Mouse (Mus musculus): ENCODE measurements at regions not wholly inside any gene's neighbourhood (a gene's known extent, or its start where the extent isn't known, plus 50 kb on each side); places are given as distances from the start of the nearest gene placed in this dataset.

DNA sequence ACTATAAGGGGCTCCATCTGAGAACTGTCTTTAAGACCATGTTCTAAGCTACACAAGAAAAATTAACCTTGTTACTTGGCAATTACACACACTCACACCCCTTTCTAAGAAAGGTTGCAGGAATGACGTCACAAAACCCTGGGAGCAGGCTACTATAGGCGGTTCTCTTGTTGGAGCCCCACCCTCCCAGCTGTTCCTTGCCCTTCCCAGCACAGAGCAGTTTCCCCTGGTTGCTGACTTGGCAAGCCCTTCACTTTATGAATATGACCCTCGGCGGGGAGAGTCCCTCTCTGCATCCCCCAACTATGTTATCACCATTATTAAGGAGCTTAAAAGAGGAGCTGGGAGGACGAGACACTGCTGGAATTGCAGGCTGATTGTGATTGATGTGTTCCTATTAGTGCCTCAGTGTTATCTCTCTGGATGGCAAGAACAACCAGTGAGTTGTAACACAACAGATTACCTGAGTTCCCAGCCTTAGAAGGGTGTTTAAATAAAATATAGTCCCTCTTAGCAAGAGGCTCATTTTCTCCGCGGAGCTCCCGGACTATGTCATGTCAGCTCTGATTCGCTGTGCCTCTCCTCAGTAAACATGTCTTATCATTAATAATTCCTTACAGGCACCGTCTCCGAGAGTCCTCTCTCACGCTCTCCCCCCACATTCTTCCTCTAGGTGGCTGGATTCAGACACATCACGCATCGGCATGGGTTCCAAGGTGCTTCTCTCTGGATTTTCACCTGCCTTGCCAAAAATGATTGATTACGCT, 105.7 kb downstream of the Insig2 start:
- no peaks in the 10 kb centered on the region for H3K9me3 ChIP-seq
- no peaks in the 10 kb centered on the region for H3K36me3 ChIP-seq
- no peak overlapping the region for H3K4me3 ChIP-seq
- ATAC-seq (ENCODE audit: low FRiP score), result peak; percentile 77
- no peak overlapping the region for H3K9ac ChIP-seq
- 50% methylated on average over 15 of the region's 15 CpGs for WGBS
- peak overlapping the region; percentile 33 for H3K4me2 ChIP-seq
- no peaks in the 10 kb centered on the region for H3K27me3 ChIP-seq
- peak overlapping the region; percentile 76 for H3K27ac ChIP-seq
- peaks cover 11% of the 10 kb centered on the region for H3K4me1 ChIP-seq (replicated peaks)

DNA sequence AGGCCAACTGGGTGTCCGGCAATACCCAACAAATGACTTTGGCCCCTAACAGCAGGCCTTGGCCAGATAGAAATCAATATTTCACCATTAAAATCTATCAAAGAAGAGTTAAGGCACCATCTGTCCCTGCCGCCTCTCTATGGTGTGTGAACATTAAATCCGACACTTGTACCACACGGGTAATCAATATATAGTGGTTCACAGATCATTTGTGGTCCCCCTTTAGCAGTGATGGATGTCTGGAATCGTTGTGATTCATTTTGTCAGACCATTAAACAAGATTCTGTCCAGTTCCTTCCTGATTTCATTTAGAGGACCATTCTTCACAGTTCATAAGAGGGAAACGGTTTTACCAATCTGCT, 105.2 kb downstream of the Insig2 start:
- peak overlapping the region; percentile 33 for H3K4me2 ChIP-seq
- peak; percentile 26 for ATAC-seq (ENCODE audit: low FRiP score)
- H3K9me3 ChIP-seq, result no peaks in the 10 kb centered on the region
- peak overlapping the region; percentile 76 for H3K27ac ChIP-seq
- no peaks in the 10 kb centered on the region for H3K36me3 ChIP-seq
- peaks cover 11% of the 10 kb centered on the region for H3K4me1 ChIP-seq (replicated peaks)
- H3K27me3 ChIP-seq, result no peaks in the 10 kb centered on the region
- H3K4me3 ChIP-seq, result no peak overlapping the region
- 61% methylated on average over 6 of the region's 6 CpGs for WGBS
- H3K9ac ChIP-seq, result no peak overlapping the region

DNA sequence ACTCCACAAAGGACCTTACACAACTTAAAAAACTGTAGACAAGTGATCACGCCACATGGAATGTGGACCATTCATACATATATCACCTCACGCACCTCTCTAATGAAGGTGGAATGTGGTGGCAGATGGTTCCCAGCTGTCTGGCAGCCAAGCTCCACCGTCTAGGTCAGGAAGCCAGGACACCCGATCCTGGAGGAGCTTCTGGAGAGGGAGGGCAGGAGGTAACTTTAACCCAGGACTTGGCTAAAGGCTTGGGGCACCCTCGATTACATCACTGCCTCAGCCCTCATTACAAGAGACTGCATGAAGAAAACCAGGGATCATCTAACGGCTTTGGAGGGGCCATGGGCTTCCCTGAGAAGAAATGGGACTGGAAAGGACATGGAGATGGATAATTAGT, 88.8 kb downstream of the Insig2 start:
- 84% methylated on average over 6 of the region's 6 CpGs for WGBS
- ATAC-seq (ENCODE audit: low FRiP score), result no peak
- Histone ChIP-seq H3K4me3 (no peak overlapping the region), H3K4me2 (no peak overlapping the region), H3K36me3 (no peaks in the 10 kb centered on the region), H3K27ac (no peak overlapping the region), H3K4me1 (replicated peaks) (no peaks in the 10 kb centered on the region), H3K27me3 (no peaks in the 10 kb centered on the region), H3K9me3 (no peaks in the 10 kb centered on the region), H3K9ac (no peak overlapping the region)

DNA sequence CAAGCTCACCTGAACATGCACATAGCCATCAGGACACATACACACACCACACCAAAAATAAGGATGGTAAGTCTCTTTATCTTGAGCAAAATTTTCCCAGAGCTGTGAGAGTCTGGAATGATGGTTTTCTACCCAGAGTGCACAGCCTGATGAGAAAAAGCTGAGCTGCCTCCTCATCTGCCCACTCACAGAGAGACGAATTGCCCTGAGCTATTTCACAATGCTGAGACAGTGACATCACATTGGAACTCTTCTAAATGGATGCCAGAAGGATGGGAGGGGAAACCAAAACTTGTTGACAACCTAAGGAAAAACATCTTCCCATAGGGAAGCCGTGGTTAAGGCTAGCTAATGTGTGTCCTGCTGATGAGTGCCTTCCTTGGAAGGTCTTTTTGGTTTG, 84.8 kb downstream of the Insig2 start:
- no peaks in the 10 kb centered on the region for H3K4me1 ChIP-seq (replicated peaks)
- H3K36me3 ChIP-seq, result no peaks in the 10 kb centered on the region
- WGBS, result 59% methylated on average over 2 of the region's 2 CpGs
- no peak overlapping the region for H3K27ac ChIP-seq
- H3K4me2 ChIP-seq, result no peak overlapping the region
- no peaks in the 10 kb centered on the region for H3K9me3 ChIP-seq
- H3K27me3 ChIP-seq, result no peaks in the 10 kb centered on the region
- ATAC-seq (ENCODE audit: low FRiP score), result no peak
- H3K9ac ChIP-seq, result no peak overlapping the region
- H3K4me3 ChIP-seq, result no peak overlapping the region

DNA sequence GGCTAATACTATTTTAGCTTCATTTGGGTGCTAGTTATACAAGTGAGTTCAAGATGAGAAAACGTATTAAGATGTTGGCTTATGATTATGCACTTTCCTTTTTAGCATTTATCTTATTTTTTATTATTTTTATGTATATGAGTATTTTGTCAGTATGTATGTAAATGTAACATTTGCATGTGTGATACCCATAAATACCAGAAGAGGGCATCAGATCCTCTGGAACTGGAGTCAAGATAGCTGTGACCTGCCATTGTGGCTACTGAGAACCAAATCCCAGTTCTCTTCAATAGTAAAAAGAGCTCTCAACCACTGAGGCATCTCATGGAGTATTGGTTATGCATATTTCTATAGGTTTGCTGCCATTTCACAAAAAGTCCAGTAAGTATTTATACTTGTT, 83.3 kb downstream of the Insig2 start:
- Histone ChIP-seq H3K4me3 (no peak overlapping the region), H3K4me2 (no peak overlapping the region), H3K27me3 (no peaks in the 10 kb centered on the region), H3K9me3 (no peaks in the 10 kb centered on the region), H3K36me3 (no peaks in the 10 kb centered on the region), H3K9ac (no peak overlapping the region), H3K27ac (no peak overlapping the region), H3K4me1 (replicated peaks) (no peaks in the 10 kb centered on the region)
- ATAC-seq (ENCODE audit: low FRiP score), result no peak
- 73% methylated on average over 1 of the region's 1 CpGs for WGBS

DNA sequence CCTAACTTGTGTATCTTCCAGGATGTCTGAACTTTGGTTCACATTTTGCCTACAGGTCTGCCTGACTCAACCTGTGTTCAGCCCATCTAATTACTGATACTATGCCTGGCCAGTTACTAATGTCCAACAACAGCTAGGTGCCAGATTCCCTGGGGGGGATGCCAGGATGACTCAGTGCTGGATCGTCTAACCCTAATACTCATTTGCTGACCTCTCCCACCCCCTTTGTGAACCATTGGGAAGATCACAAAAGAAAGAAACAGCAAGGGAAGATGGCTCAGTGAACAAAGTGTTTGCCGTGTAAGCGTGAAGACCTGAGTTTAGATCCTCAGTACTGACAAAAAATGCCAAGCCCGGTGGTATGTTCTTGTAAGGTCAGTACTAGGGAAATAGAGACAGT, 81.7 kb downstream of the Insig2 start:
- ATAC-seq (ENCODE audit: low FRiP score), result no peak
- Histone ChIP-seq H3K27ac (no peak overlapping the region), H3K4me1 (replicated peaks) (no peaks in the 10 kb centered on the region), H3K9me3 (no peaks in the 10 kb centered on the region), H3K4me2 (no peak overlapping the region), H3K27me3 (no peaks in the 10 kb centered on the region), H3K9ac (no peak overlapping the region), H3K4me3 (no peak overlapping the region), H3K36me3 (no peaks in the 10 kb centered on the region)
- 79% methylated on average over 4 of the region's 4 CpGs for WGBS

DNA sequence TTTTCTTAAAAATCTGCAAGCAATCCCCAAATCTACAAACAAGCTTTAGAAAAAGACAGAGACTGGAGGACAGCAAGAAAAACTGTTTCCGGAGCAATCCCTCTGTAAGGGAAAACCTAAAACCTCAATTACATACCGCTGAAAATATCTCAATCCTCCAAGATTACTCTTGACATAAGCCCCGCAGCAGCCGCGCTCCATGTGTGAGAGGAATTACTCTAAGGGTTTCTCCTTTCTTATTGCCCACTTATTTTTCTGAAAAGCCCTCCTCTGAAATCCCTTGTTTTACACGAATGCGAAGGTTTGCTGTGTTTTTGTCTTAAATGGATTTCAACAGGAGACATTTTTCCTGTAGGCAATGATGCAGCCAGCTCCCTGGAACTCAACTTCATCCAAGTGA, 80.3 kb downstream of the Insig2 start:
- Histone ChIP-seq H3K27me3 (no peaks in the 10 kb centered on the region), H3K36me3 (no peaks in the 10 kb centered on the region), H3K4me2 (no peak overlapping the region), H3K27ac (no peak overlapping the region), H3K9ac (no peak overlapping the region), H3K9me3 (no peaks in the 10 kb centered on the region), H3K4me1 (replicated peaks) (no peaks in the 10 kb centered on the region), H3K4me3 (no peak overlapping the region)
- 87% methylated on average over 7 of the region's 7 CpGs for WGBS
- no peak for ATAC-seq (ENCODE audit: low FRiP score)

DNA sequence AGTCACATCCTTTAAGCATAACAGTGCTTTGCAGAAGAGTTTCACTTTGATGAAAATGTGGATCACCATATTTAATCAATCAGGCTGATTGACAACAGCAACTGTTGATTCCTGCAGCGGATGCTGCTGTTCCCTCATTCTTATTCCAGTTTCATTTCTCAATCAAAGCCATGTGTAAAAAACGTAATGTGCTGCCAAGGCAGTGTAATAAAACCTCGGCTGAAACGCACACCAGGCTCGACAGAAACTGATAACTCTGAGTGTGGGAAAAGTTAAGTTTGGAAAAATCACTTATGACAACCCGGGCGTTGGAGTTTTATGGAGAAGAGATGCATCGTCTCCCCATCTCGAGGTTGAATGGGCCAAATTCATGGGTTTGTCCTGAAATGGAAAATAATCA, 78.2 kb downstream of the Insig2 start:
- Histone ChIP-seq H3K4me1 (replicated peaks) (no peaks in the 10 kb centered on the region), H3K36me3 (no peaks in the 10 kb centered on the region), H3K9me3 (no peaks in the 10 kb centered on the region), H3K9ac (no peak overlapping the region), H3K27ac (no peak overlapping the region), H3K27me3 (no peaks in the 10 kb centered on the region), H3K4me3 (no peak overlapping the region), H3K4me2 (no peak overlapping the region)
- ATAC-seq (ENCODE audit: low FRiP score), result no peak
- WGBS, result 78% methylated on average over 9 of the region's 9 CpGs
